Mouse (Mus musculus): ENCODE results near the gene Ppt1. TPM values are rescaled to one million over a fixed set of nuclear protein-coding genes. Genes with fewer than 3 reads are reported as not detected.
A peak's percentile ranks its signal among the peaks of the same experiment; 100 is the strongest.

Gene Ppt1
- total RNA-seq, 2 experiments from 2014 or later = 16.3 to 17.2 TPM

DNA sequence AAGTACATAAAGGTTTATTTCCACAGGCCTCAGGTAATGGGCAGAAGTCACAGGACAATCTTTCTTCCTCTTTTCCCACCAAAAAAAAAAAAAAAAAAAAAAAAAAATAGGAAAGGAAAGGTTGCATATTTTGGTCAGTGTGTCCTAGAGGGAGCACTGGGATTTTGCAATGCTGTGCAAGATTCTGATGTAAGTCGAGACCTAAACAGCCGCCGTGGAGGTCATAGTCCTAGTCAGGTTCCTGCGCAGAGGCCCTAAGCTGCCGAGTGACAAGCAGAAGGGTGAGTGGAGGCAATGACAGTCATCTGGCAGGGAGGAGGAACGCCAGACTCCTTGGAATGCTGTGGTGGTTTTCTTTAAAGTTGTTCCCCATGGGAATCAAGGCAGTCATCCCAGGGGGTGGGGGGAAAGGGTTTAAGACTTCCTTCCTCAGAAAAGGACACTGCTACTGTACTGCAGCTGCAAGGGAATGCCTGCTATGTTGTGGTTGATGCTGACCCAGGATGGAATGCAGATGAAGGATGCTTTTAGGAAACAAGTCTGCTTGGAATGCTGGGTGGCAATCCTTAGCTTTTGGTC lies 23.1 kb downstream of the Ppt1 start:
- DNase-seq = no peak
- intact Hi-C loops (cut with DNase I; ENCODE audit: low total_unique reads) = no loop called here

GRCm38 (mm10) chr4:122861836-122862235 lies 25.8 kb downstream of the Ppt1 start:
- intact Hi-C loops (cut with DNase I; ENCODE audit: low total_unique reads) = no loop called here
- no peak for DNase-seq

DNA sequence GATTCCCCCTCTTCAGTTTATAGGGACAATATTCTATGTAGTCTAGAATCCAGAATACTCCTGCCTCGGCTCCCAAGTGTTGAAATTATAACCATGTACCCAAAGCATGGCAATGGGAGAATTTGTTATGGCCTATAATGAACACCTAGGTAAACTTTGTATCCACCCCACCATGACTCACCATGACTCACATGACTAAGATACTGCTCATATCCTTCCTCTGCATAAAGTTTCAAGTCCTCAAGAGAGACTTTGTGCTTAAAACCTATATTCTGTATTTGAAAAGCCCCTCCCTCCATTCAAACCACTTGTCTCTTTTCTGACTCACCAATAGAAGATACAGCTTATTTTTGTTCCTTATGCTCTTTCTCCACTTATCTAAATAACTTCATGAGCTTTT lies 32.0 kb downstream of the Ppt1 start:
- intact Hi-C loops (cut with DNase I; ENCODE audit: low total_unique reads) = no loop called here

DNA sequence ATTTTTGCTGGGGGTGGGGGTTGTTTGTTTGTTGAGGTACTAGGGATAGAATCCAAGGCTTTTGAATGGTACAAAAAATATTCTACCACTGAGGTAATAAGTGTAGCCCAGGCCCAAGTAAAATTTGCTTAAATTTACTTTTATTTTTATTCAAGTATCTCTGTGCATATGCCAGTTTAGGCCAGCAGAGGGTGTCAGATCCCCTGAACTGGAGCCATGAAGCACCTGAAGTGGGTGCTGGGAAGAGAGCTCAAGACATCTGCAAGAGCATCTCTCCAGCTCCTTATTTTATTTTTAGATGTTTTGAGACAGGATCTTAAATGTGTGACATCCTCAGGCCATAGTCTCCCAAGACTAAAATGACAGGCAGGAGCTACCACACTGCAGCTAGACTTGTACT lies 34.0 kb downstream of the Ppt1 start:
- intact Hi-C loops (cut with DNase I; ENCODE audit: low total_unique reads) = no loop called here
- DNase-seq = no peak

More for the DNA sequence above, 32.0 kb downstream of the Ppt1 start:
- DNase-seq = no peak

- intact Hi-C loops (cut with DNase I; ENCODE audit: low total_unique reads) = no loop called here
- no peak for DNase-seq
These were observed 34.7 kb downstream of the Ppt1 start for GRCm38 (mm10) chr4:122870741-122871140.

DNA sequence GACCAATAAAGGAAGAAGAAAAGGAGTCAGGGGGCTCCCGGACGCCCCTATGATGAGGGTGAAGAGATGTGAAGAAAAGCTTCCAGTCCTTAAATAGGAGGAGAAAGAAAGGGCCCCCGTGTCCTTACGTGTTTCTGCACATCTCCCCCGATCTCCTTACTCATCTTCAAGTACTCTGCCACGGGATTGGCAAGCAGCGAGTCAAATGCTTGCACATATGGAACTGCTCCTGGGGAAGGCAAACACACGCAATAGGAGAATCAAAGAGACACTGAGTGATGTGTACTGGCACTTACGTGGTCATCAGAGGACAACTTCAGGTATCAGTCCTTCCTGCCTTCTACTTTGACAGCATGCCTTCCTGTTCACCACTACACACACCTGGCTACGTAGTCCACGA lies 35.2 kb downstream of the Ppt1 start:
- no peak for DNase-seq
- intact Hi-C loops (cut with DNase I; ENCODE audit: low total_unique reads) = no loop called here

- intact Hi-C loops (cut with DNase I; ENCODE audit: low total_unique reads) = no loop called here
- DNase-seq = no peak
These were observed 35.9 kb downstream of the Ppt1 start for GRCm38 (mm10) chr4:122871989-122872388.

DNA sequence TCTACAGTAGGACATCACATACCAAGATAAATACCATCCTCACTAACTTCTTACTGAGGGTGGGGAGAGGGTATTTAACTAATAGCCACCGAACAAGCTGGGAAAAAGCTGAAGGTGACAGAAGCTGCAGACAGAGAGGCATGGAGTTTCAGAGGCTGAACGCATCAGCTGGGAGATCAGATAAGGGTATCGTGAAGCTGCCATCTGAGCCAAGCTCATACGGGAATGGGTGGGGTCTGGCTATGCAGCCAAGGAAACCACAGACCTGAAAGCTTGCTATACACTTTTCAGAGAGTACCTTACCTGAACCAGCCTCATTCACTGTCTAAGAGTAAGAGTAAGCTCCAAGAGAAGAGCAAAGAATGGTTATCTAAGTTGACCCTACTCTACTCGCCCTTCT lies 37.0 kb downstream of the Ppt1 start:
- intact Hi-C loops (cut with DNase I; ENCODE audit: low total_unique reads) = no loop called here
- no peak for DNase-seq

DNA sequence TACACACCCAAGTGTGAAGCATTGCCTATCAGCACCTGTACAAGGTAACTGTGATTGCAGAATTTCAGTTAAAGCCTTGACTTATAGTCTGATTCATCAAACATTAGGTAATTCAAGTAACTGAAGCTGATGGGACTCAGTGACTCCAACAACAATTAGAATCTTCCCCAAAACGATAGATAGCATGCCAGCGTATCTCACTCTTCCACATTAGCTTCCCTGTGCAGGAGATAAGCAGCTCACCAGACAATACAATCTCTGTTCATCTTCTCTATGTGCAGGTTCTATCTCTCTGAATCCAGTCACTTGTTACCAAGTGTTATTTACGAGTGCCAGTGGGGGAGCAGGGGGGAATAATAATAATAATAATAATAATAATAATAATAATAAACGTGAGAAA lies 37.5 kb downstream of the Ppt1 start:
- DNase-seq = no peak
- intact Hi-C loops (cut with DNase I; ENCODE audit: low total_unique reads) = no loop called here

DNA sequence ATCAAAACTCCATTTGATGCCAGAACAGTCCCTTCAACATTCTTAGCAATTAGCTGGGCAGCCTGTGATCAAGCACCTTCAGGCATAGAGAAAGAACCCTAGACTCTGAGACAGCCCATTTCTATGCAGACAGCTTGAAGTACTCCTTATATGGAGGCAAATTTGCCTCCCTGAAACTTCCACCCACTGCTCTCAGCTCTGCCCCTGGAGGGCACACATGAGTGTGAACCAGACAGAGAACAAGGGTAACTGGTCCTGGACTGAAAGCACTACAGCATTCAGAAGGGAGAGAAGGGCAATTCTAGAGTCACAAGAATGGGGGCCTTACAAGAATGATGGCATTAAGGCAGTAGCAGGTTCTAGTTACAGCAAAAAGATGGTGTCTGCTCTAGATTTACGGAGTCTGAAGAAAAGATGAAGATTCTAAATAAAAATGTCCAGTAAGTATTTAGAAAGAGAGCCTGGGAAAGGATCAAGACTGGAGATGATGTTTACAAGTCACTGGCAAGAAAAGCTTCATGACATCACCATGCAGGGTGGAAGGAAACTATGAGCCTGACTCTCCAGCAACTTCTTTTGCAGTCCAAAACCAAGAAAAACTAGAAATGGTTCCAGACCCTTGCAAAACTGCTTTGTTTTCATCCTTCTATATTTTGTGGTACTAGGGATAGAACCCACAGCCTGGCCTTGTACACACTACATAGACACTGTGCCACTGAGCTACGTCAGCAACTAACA lies 42.5 kb downstream of the Ppt1 start:
- no peak for DNase-seq
- intact Hi-C loops (cut with DNase I; ENCODE audit: low total_unique reads) = no loop called here

GRCm38 (mm10) chr4:122882544-122882943 lies 46.5 kb downstream of the Ppt1 start:
- DNase-seq = no peak
- intact Hi-C loops (cut with DNase I; ENCODE audit: low total_unique reads) = no loop called here

GRCm38 (mm10) chr4:122883294-122883693 lies 47.3 kb downstream of the Ppt1 start:
- DNase-seq = no peak
- intact Hi-C loops (cut with DNase I; ENCODE audit: low total_unique reads) = no loop called here

DNA sequence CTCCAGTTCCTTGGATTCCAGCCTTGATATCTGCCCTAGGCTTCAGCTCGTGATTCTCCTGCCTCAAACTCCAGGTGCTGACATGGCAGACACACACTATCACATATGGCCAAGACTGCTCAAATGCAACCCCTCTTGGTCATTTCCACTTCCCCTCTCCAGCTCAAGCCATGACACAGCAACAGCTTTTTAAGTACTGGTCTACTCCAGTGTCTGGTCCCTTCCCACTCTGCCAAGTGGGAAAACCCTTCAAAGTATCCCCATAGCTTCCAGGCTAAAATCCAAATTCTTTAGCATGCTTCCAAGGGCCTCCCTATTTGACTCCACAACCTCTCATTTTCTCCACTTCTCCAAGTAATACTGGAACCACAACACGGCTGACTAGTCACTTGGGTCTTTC lies 48.0 kb downstream of the Ppt1 start:
- intact Hi-C loops (cut with DNase I; ENCODE audit: low total_unique reads) = no loop called here
- no peak for DNase-seq

DNA sequence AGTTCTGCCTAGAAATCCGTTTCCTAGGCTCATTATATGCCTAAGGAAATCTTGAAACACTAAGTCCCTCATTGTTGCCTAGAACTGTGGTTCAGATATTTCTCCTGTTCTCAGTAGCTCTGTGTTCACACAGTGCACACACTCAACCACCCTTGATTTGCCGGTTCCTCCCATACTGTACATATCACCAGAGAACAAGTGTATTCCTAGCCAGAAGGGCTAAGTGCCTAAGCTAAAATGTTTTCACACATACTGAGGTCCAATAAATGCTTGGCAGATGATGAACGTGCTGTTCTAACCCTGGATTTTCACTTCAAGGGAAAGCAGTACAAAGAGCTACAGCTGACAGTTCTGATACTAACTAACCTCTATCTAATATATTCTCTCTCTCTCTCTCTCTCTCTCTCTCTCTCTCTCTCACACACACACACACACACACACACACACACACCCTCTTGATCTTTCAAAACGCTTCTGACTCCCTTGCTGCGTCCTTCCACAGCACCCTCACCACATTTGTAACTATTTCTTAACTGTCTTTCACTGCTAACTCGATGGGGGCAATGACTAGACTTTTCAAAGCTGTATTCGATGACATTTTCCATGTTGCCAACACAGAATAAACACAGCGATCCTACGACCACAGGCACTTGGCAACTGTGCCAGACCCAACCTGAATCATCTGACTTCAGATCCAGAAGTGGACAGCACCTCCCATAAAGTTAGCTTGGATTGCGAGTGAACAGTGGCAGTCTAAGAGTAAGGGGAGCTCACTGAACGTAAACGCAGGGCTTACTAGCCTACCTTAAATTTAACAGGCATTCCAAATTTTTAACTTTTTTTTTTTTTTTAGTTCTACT lies 48.7 kb downstream of the Ppt1 start:
- intact Hi-C loops (cut with DNase I; ENCODE audit: low total_unique reads) = no loop called here
- no peak for DNase-seq

- intact Hi-C loops (cut with DNase I; ENCODE audit: low total_unique reads) = no loop called here
- peak; percentile 98 for DNase-seq
These were observed 49.9 kb downstream of the Ppt1 start, which contains the start of gene Cap1 for GRCm38 (mm10) chr4:122885768-122886578. Cap1 (minus strand) TSS chr4:122886056.

- intact Hi-C loops (cut with DNase I; ENCODE audit: low total_unique reads) = no loop called here
These were observed 50.7 kb downstream of the Ppt1 start for GRCm38 (mm10) chr4:122886579-122887254.

DNA sequence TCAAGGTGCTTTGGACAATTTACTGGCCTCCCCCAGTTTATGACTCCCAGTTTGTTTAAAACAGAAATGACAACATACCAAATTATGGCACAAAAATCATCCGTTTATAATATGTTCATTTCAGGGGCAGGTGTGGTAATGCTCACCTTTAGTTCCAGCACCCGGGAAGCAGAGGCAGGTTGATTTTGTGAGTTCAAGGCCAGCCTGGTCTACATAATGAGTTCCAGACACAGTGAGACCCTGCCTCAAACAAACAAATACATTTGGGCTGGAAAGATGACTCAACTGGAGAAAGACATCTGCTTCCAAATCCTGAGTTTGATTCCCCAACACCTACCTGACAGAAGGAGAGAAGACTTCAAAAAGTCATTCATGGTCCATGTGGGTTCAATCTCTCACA lies 51.3 kb downstream of the Ppt1 start:
- no peak for DNase-seq
- intact Hi-C loops (cut with DNase I; ENCODE audit: low total_unique reads) = no loop called here

More at GRCm38 (mm10) chr4:122886579-122887254, 50.7 kb downstream of the Ppt1 start:
- no peak for DNase-seq

DNA sequence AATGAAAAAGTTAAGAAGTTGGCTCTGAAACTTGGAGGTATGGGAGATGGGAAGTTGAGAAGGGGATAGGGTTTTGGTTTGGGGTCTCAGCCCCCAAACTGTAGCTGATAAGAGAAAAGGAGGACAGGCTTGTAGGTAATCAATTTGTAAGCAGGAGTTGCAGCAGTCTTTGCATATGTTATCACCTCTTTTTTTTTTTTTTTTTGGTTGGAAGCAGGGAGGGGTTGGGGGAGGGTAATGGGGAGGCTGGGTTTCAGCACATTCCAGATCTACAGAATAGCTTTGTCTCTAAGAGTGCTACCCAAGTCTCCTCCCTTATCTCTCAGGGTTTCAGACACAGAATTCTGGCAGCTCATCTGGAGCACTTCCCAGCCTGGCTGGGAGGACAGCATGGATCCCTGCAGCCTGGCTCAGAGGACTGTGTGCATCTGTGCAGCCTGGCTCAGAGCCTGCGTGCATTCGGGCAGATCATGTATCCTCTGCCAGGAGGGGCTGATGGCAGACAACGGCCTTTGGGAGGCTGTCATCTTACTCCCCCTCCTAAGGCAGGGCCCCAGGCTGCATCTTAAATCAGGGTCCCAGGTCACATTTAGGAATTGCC lies 54.9 kb downstream of the Ppt1 start:
- peak; percentile 85 for DNase-seq
- intact Hi-C loops (cut with DNase I; ENCODE audit: low total_unique reads) = loop anchor here (10.0 kb wide), 1 partner anchor 194 kb away; no protein-coding TSS in a partner anchor

GRCm38 (mm10) chr4:122891597-122891996 lies 55.6 kb downstream of the Ppt1 start:
- no peak for DNase-seq
- intact Hi-C loops (cut with DNase I; ENCODE audit: low total_unique reads) = loop anchor here (10.0 kb wide), 1 partner anchor 193 kb away; no protein-coding TSS in a partner anchor

Measured in gastrocnemius, postnatal 14 days (tissue).